Mouse (Mus musculus) kidney, embryonic 16.5 days (tissue): ENCODE measurements at regions not wholly inside any gene's neighbourhood (a gene's known extent, or its start where the extent isn't known, plus 50 kb on each side); places are given as distances from the start of the nearest gene placed in this dataset.

ENCODE experiments used
- ATAC-seq: fragments of 200-750 bp; cut with Nextera tagmentation; 2 replicates; pipeline ENCODE4 v1.8.0; 2017; ENCODE audit warnings: moderate TSS enrichment; ENCODE audit not compliant: low FRiP score, low TSS enrichment
- H3K27ac ChIP-seq: fragments of 300-500 bp; sonication (generic); 2 replicates; pipeline ENCODE4 v1.5.1; 2014; ENCODE audit warnings: low read length
- H3K27me3 ChIP-seq: fragments of 300-500 bp; sonication (generic); 2 replicates; pipeline ENCODE4 v1.6.1; 2014; ENCODE audit warnings: low read length, control low read depth, mixed read lengths; ENCODE audit not compliant: insufficient read depth
- H3K36me3 ChIP-seq: fragments of 300-500 bp; sonication (generic); 2 replicates; pipeline ENCODE4 v1.6.1; 2014; ENCODE audit warnings: low read length, control low read depth, mixed read lengths; ENCODE audit not compliant: insufficient read depth
- H3K4me1 ChIP-seq: fragments of 300-500 bp; sonication (generic); 2 replicates; pipeline ENCODE4 v1.6.1; 2014; ENCODE audit warnings: low read length, control low read depth, mixed read lengths; ENCODE audit not compliant: insufficient read depth
- H3K4me2 ChIP-seq: fragments of 300-500 bp; sonication (generic); replicated peaks from 2 replicates; pipeline ENCODE4 v1.6.1; 2014; ENCODE audit warnings: low read depth, low read length
- H3K4me3 ChIP-seq: fragments of 300-500 bp; sonication (generic); 2 replicates; pipeline ENCODE4 v1.5.1; 2014; ENCODE audit warnings: mild to moderate bottlenecking, low read length
- H3K9ac ChIP-seq: fragments of 300-500 bp; sonication (generic); replicated peaks from 2 replicates; pipeline ENCODE4 v1.6.1; 2014; ENCODE audit warnings: low read length
- H3K9me3 ChIP-seq: fragments of 300-500 bp; sonication (generic); 2 replicates; pipeline ENCODE4 v1.6.1; 2016; ENCODE audit warnings: low read length, control low read depth
- WGBS: fragments of 180-500 bp; shearing (Covaris S2); extraction: QIAGEN DNeasy Blood & Tissue Kit; methylation state at CpG from one replicate; pipeline ENCODE4 v1.1.7; 2014; 5-methylcytosine and 5-hydroxymethylcytosine counted together

GRCm38 (mm10) chr6:47646731-47647567, 51.8 kb upstream of the Ezh2 start:
- Histone ChIP-seq H3K36me3 (no peaks in the 10 kb centered on the region), H3K27ac (no peak overlapping the region), H3K4me2 (no peak overlapping the region), H3K4me3 (no peak overlapping the region), H3K4me1 (no peaks in the 10 kb centered on the region), H3K9me3 (no peaks in the 10 kb centered on the region), H3K9ac (no peak overlapping the region), H3K27me3 (0 out of 2 replicates have a peak, but pooled peaks cover 3% of the 10 kb centered on the region)
- 65% methylated on average over 14 of the region's 14 CpGs for WGBS
- no peak for ATAC-seq

- Histone ChIP-seq H3K9ac (no peak overlapping the region), H3K27me3 (0 out of 2 replicates have a peak, but pooled peaks cover 3% of the 10 kb centered on the region), H3K27ac (no peak overlapping the region), H3K4me2 (no peak overlapping the region), H3K36me3 (no peaks in the 10 kb centered on the region), H3K4me1 (no peaks in the 10 kb centered on the region), H3K9me3 (no peaks in the 10 kb centered on the region), H3K4me3 (no peak overlapping the region)
- 54% methylated on average over 1 of the region's 1 CpGs for WGBS
- no peak for ATAC-seq
Observed at GRCm38 (mm10) chr6:47646022-47646421, 50.9 kb upstream of the Ezh2 start.
